Mouse (Mus musculus): ENCODE data around the gene Lmntd1. TPM values are rescaled to one million over a fixed set of nuclear protein-coding genes. Genes with fewer than 3 reads are reported as not detected.

Lmntd1 gene
- polyA plus RNA-seq, 1 experiment from 2014 or later = 0.33 TPM

DNA sequence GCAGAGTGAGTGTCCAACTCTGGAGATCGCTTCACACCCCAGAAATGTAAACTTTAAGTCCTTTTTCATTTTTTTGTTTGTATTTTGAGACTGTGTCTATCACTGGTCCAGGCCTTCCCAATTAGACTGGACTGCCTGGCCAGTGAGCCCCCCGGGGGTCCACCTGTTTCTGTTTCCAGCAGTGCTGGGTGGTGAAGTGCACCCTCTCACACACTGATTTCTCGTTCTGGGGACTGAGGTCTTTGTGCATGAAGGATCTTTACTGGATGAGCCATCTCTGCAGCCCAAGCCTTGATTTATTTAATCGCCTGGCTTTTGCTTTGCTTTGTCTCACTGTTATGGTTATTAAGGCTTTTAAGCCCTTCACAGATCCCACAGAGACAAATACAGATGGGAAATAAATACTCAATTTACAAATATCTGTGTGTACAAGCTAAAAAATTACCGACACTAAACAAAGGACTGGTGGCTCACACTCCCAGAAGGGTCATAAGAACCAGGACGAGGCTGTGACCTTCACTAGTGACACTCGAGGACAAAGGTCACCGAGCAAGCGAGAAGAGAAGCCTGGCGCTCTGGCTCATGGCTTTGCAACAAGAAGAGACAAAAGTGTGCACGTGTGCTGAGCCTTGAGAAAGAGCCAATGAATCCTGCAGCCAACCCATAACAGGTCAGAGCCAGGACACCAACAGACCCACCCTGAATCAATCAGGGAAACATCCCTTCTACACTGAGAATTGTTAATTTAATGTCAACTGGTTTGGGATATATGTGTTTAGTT lies 75.1 kb downstream of the Lmntd1 start:
- Histone ChIP-seq H3K27me3 (ENCODE audit: control insufficient read depth, insufficient read depth, low read length) (no peaks in the 10 kb centered on the region), H3K9ac (ENCODE audit: low read length) (no peak overlapping the region), H3K9me3 (ENCODE audit: control insufficient read depth, low read length) (no peaks in the 10 kb centered on the region), H3K27ac (ENCODE audit: low read depth, low read length) (no peak overlapping the region), H3K36me3 (ENCODE audit: control insufficient read depth, insufficient read depth, low read length) (no peaks in the 10 kb centered on the region), H3K4me1 (replicated peaks; ENCODE audit: control insufficient read depth, insufficient read depth, low read length) (no peaks in the 10 kb centered on the region), H3K4me2 (ENCODE audit: low read depth, low read length, severe bottlenecking) (no peak overlapping the region), H3K4me3 (ENCODE audit: low read depth, low read length) (no peak overlapping the region)
- peak; percentile 46 for DNase-seq (ENCODE audit: low spot score)
- 65% methylated on average over 11 of the region's 11 CpGs for WGBS
- no peak for ATAC-seq (replicated peaks; ENCODE audit: low FRiP score)

DNA sequence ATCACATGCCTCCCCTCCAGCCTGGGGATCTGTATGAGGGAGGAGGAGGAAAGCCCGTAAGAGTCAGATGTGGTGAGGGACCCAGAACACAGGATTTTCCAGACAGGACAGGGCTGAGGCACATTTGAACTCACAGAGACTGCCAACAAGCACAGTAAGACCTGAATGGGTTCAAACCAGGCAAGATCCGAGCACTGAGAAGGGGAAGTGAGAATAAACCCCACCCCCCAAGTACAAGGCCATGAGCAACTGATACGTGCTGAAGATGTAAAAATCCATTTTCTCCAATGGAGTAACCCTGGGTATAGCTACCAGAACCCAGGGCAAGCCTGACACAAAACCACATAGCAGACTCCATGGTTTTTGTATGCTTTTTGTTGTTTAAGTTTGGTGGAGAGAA lies 83.7 kb downstream of the Lmntd1 start:
- Histone ChIP-seq H3K4me3 (ENCODE audit: low read depth, low read length) (no peak overlapping the region), H3K27ac (ENCODE audit: low read depth, low read length) (no peak overlapping the region), H3K4me2 (ENCODE audit: low read depth, low read length, severe bottlenecking) (no peak overlapping the region), H3K9ac (ENCODE audit: low read length) (no peak overlapping the region), H3K4me1 (replicated peaks; ENCODE audit: control insufficient read depth, insufficient read depth, low read length) (no peaks in the 10 kb centered on the region), H3K9me3 (ENCODE audit: control insufficient read depth, low read length) (no peaks in the 10 kb centered on the region), H3K36me3 (ENCODE audit: control insufficient read depth, insufficient read depth, low read length) (no peaks in the 10 kb centered on the region), H3K27me3 (ENCODE audit: control insufficient read depth, insufficient read depth, low read length) (no peaks in the 10 kb centered on the region)
- no peak for ATAC-seq (replicated peaks; ENCODE audit: low FRiP score)
- DNase-seq (ENCODE audit: low spot score) = no peak
- 75% methylated on average over 3 of the region's 3 CpGs for WGBS

DNA sequence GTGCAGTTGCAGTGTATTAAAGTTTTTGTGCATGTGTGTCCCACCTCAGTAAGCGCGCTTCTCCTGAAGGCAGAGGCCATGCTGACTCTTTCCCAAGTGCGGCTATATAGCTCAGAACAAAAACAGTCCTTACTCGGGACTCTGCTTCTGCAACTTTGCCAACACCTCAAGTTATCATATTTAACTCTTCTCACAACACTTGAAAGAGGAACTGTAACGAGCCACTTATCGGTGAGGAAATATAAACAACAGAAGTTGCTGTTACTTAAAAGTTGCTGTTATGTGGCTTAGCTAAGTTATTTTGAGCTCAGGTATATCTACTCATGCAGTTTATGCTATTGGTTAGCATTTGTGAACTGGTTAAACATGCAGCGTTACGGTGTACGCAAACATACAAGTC lies 90.8 kb downstream of the Lmntd1 start:
- no peaks in the 10 kb centered on the region for H3K27me3 ChIP-seq (ENCODE audit: control insufficient read depth, insufficient read depth, low read length)
- 91% methylated on average over 9 of the region's 9 CpGs for WGBS
- H3K4me1 ChIP-seq (replicated peaks; ENCODE audit: control insufficient read depth, insufficient read depth, low read length) = no peaks in the 10 kb centered on the region
- H3K4me3 ChIP-seq (ENCODE audit: low read depth, low read length) = no peak overlapping the region
- no peak overlapping the region for H3K27ac ChIP-seq (ENCODE audit: low read depth, low read length)
- H3K9me3 ChIP-seq (ENCODE audit: control insufficient read depth, low read length) = no peaks in the 10 kb centered on the region
- DNase-seq (ENCODE audit: low spot score) (no peak), ATAC-seq (replicated peaks; ENCODE audit: low FRiP score) (no peak)
- no peaks in the 10 kb centered on the region for H3K36me3 ChIP-seq (ENCODE audit: control insufficient read depth, insufficient read depth, low read length)
- H3K4me2 ChIP-seq (ENCODE audit: low read depth, low read length, severe bottlenecking) = no peak overlapping the region
- H3K9ac ChIP-seq (ENCODE audit: low read length) = no peak overlapping the region

DNA sequence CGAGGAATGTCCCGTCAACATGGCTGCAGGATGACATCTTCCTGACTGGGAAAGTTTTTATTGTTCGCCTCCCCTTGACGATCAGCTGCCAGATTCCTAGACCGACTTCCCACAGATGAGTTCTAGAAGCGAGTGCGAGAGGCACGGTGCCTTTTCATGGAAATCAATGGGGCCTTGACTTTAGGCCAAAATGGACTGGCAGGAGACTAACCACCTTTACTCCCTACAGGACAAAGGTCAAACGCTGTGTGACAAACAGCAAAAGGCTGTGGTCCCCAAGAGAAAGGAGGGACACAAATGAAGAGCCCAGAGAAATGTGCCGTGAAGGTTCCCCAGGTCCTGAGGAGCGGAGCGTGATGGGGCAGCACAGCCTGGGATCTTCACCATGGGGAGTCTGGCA lies 91.5 kb downstream of the Lmntd1 start:
- no peak overlapping the region for H3K9ac ChIP-seq (ENCODE audit: low read length)
- no peak overlapping the region for H3K4me3 ChIP-seq (ENCODE audit: low read depth, low read length)
- DNase-seq (ENCODE audit: low spot score) (no peak), ATAC-seq (replicated peaks; ENCODE audit: low FRiP score) (no peak)
- WGBS = 89% methylated on average over 12 of the region's 12 CpGs
- H3K4me1 ChIP-seq (replicated peaks; ENCODE audit: control insufficient read depth, insufficient read depth, low read length) = no peaks in the 10 kb centered on the region
- H3K27ac ChIP-seq (ENCODE audit: low read depth, low read length) = no peak overlapping the region
- no peaks in the 10 kb centered on the region for H3K9me3 ChIP-seq (ENCODE audit: control insufficient read depth, low read length)
- no peaks in the 10 kb centered on the region for H3K36me3 ChIP-seq (ENCODE audit: control insufficient read depth, insufficient read depth, low read length)
- H3K27me3 ChIP-seq (ENCODE audit: control insufficient read depth, insufficient read depth, low read length) = no peaks in the 10 kb centered on the region
- H3K4me2 ChIP-seq (ENCODE audit: low read depth, low read length, severe bottlenecking) = no peak overlapping the region

DNA sequence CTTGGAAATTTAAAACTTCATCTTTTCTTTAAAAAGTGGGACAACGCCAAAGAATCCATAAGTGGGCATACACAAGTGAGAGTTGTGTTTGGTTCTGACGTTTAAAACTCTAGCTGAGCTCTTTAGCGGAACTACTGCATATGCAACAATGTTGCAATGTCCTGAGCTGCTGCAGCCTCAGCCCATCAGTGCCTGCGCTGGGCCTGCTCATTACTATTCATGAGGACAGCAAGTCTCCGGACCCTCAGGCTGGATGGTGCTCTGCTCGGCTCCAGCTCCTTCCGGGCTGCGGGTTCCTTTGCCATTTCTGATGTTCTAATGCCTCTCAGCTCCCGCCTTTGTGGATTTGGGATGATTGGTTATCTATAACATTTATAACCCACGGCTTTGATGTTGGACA lies 97.1 kb downstream of the Lmntd1 start:
- Histone ChIP-seq H3K36me3 (ENCODE audit: control insufficient read depth, insufficient read depth, low read length) (no peaks in the 10 kb centered on the region), H3K9me3 (ENCODE audit: control insufficient read depth, low read length) (no peaks in the 10 kb centered on the region), H3K27me3 (ENCODE audit: control insufficient read depth, insufficient read depth, low read length) (no peaks in the 10 kb centered on the region), H3K9ac (ENCODE audit: low read length) (no peak overlapping the region), H3K4me2 (ENCODE audit: low read depth, low read length, severe bottlenecking) (no peak overlapping the region), H3K4me3 (ENCODE audit: low read depth, low read length) (no peak overlapping the region), H3K27ac (ENCODE audit: low read depth, low read length) (no peak overlapping the region), H3K4me1 (replicated peaks; ENCODE audit: control insufficient read depth, insufficient read depth, low read length) (no peaks in the 10 kb centered on the region)
- no peak for DNase-seq (ENCODE audit: low spot score)
- 46% methylated on average over 10 of the region's 10 CpGs for WGBS
- ATAC-seq (replicated peaks; ENCODE audit: low FRiP score) = no peak

DNA sequence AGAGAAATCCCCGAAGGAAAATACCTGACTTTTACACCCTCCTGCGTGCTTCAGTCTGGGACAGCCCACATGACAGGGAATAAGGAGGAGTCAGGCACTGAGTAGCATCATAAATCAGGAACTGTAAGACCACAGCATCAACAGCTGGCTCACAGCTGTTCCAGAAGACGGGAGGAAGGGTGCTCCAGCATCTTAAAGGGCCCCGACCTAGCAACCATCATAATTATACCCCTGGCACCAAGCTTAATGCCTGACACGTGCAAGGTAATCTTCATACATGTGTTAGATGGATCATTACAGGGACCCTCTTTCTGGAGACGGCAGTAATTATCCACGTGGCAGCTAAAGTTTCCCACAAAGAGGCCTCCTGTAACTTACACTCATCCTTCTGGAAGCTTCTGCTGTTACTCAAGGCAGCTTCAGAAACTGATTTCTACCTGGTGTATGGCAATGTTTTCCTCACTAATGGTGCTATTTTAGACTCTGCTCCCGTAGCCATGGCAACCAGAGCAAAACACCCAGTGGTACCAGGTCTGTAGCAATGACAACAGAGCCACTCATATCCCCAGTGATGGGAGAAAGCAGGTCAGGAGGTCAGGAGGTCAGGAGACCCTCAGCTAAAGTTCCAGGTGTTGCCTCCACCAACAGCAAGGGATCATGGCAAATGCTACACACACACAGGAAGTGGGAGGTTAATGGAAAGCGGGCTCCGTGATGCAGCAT lies 98.1 kb downstream of the Lmntd1 start:
- ATAC-seq (replicated peaks; ENCODE audit: low FRiP score) = no peak
- Histone ChIP-seq H3K4me1 (replicated peaks; ENCODE audit: control insufficient read depth, insufficient read depth, low read length) (no peaks in the 10 kb centered on the region), H3K4me2 (ENCODE audit: low read depth, low read length, severe bottlenecking) (no peak overlapping the region), H3K9ac (ENCODE audit: low read length) (no peak overlapping the region), H3K4me3 (ENCODE audit: low read depth, low read length) (no peak overlapping the region), H3K27me3 (ENCODE audit: control insufficient read depth, insufficient read depth, low read length) (no peaks in the 10 kb centered on the region), H3K9me3 (ENCODE audit: control insufficient read depth, low read length) (no peaks in the 10 kb centered on the region), H3K27ac (ENCODE audit: low read depth, low read length) (no peak overlapping the region), H3K36me3 (ENCODE audit: control insufficient read depth, insufficient read depth, low read length) (no peaks in the 10 kb centered on the region)
- no peak for DNase-seq (ENCODE audit: low spot score)
- WGBS = 81% methylated on average over 10 of the region's 10 CpGs

DNA sequence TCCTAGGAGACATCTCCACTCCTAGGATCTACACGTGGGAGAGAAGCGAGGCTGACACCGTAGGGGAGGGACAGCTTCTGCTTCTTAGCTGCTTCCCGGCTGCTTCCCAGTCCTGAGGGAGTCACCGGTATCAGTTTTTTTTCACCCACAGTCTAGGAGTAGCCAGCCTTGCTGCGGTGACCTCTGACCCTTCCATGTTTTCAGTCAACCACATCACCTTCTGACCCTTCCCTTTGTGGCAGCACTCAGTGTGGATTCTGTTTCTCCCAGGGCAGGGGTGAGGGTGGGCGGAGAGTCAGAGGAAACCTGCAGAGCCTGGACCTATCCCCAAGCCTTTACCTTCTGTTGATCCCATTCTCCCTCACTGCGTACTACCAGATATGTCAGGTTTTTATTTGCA lies 102.9 kb downstream of the Lmntd1 start:
- H3K4me3 ChIP-seq (ENCODE audit: low read depth, low read length) = no peak overlapping the region
- H3K27ac ChIP-seq (ENCODE audit: low read depth, low read length) = no peak overlapping the region
- no peaks in the 10 kb centered on the region for H3K9me3 ChIP-seq (ENCODE audit: control insufficient read depth, low read length)
- H3K4me1 ChIP-seq (replicated peaks; ENCODE audit: control insufficient read depth, insufficient read depth, low read length) = no peaks in the 10 kb centered on the region
- no peak for DNase-seq (ENCODE audit: low spot score)
- H3K36me3 ChIP-seq (ENCODE audit: control insufficient read depth, insufficient read depth, low read length) = no peaks in the 10 kb centered on the region
- 55% methylated on average over 8 of the region's 8 CpGs for WGBS
- H3K27me3 ChIP-seq (ENCODE audit: control insufficient read depth, insufficient read depth, low read length) = no peaks in the 10 kb centered on the region
- H3K4me2 ChIP-seq (ENCODE audit: low read depth, low read length, severe bottlenecking) = no peak overlapping the region
- H3K9ac ChIP-seq (ENCODE audit: low read length) = no peak overlapping the region
- ATAC-seq (replicated peaks; ENCODE audit: low FRiP score) = no peak

DNA sequence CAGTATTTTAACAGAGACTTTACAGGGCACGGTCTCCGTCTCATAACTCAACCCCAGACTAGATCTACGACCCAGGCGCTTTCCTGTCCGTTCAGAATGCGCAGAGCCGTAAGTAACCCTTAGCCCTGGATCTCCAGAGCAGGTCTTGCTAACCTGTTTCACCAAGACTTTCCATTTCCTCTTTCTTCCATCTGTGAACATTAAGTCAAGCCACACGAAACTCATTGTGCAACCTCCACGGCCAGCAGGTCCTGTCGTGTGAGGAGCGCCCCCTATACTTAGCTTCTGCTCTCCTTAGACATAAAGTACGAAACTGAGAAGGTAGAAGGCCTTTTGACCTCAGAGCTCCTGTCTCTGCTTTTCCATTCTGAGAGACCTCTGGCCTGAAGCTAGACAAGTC lies 105.3 kb downstream of the Lmntd1 start:
- DNase-seq (ENCODE audit: low spot score) = no peak

DNA sequence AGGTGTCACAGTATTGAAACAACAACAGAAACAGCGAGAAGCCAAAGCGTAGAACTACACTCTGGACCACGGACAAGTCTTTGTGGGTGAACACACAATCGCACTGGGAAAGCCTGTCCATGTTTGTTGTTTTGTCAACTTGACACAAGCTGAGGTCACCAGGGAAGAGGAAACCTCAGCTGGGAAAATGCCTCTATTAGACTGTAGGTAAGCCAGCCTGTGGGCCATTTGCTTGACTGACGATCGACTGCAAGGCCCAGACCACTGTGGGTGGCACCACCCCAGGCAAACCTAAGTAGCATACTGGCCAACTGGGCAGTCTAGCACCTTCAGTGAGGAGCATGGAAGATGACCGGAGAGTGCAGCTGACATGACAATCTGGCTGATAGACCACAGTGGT lies 112.4 kb downstream of the Lmntd1 start:
- H3K4me2 ChIP-seq (ENCODE audit: low read depth, low read length, severe bottlenecking) = no peak overlapping the region
- no peaks in the 10 kb centered on the region for H3K27me3 ChIP-seq (ENCODE audit: control insufficient read depth, insufficient read depth, low read length)
- H3K9me3 ChIP-seq (ENCODE audit: control insufficient read depth, low read length) = no peaks in the 10 kb centered on the region
- 93% methylated on average over 7 of the region's 7 CpGs for WGBS
- no peaks in the 10 kb centered on the region for H3K36me3 ChIP-seq (ENCODE audit: control insufficient read depth, insufficient read depth, low read length)
- DNase-seq (ENCODE audit: low spot score) (no peak), ATAC-seq (replicated peaks; ENCODE audit: low FRiP score) (no peak)
- H3K4me1 ChIP-seq (replicated peaks; ENCODE audit: control insufficient read depth, insufficient read depth, low read length) = no peaks in the 10 kb centered on the region
- no peak overlapping the region for H3K27ac ChIP-seq (ENCODE audit: low read depth, low read length)
- no peak overlapping the region for H3K4me3 ChIP-seq (ENCODE audit: low read depth, low read length)
- H3K9ac ChIP-seq (ENCODE audit: low read length) = no peak overlapping the region

More for the DNA sequence above, 105.3 kb downstream of the Lmntd1 start:
- H3K36me3 ChIP-seq (ENCODE audit: control insufficient read depth, insufficient read depth, low read length) = no peaks in the 10 kb centered on the region
- WGBS = 88% methylated on average over 12 of the region's 12 CpGs
- no peak overlapping the region for H3K27ac ChIP-seq (ENCODE audit: low read depth, low read length)
- no peaks in the 10 kb centered on the region for H3K4me1 ChIP-seq (replicated peaks; ENCODE audit: control insufficient read depth, insufficient read depth, low read length)
- H3K4me2 ChIP-seq (ENCODE audit: low read depth, low read length, severe bottlenecking) = no peak overlapping the region
- H3K4me3 ChIP-seq (ENCODE audit: low read depth, low read length) = no peak overlapping the region
- no peak for ATAC-seq (replicated peaks; ENCODE audit: low FRiP score)
- no peak overlapping the region for H3K9ac ChIP-seq (ENCODE audit: low read length)
- H3K27me3 ChIP-seq (ENCODE audit: control insufficient read depth, insufficient read depth, low read length) = no peaks in the 10 kb centered on the region
- no peaks in the 10 kb centered on the region for H3K9me3 ChIP-seq (ENCODE audit: control insufficient read depth, low read length)
